Mouse (Mus musculus): Measurements from ENCODE around the gene Gemin7.

Gemin7 gene

GRCm38 (mm10) chr7:19577877-19578414, 551 bp upstream of the Gemin7 start:
- no peak for DNase-seq (ENCODE audit: low read depth, low spot score)

- no peak for DNase-seq (ENCODE audit: low read depth, low spot score)
Observed at GRCm38 (mm10) chr7:19575559-19575958, 1.8 kb downstream of the Gemin7 start.

- no peak for DNase-seq (ENCODE audit: low read depth, low spot score)
Observed at GRCm38 (mm10) chr7:19573776-19574140, 3.6 kb downstream of the Gemin7 start.

GRCm38 (mm10) chr7:19572926-19573775, 4.2 kb downstream of the Gemin7 start:
- DNase-seq (ENCODE audit: low read depth, low spot score): peak; percentile 71

GRCm38 (mm10) chr7:19569647-19570046, 7.7 kb downstream of the Gemin7 start:
- no peak for DNase-seq (ENCODE audit: low read depth, low spot score)

GRCm38 (mm10) chr7:19567426-19567825, 10.0 kb downstream of the Gemin7 start:
- no peak for DNase-seq (ENCODE audit: low read depth, low spot score)

- no peak for DNase-seq (ENCODE audit: low read depth, low spot score)
Observed at GRCm38 (mm10) chr7:19565803-19566202, 11.6 kb downstream of the Gemin7 start.

- peak; percentile 50 for DNase-seq (ENCODE audit: low read depth, low spot score)
Observed at GRCm38 (mm10) chr7:19564455-19564854, 12.9 kb downstream of the Gemin7 start.

- no peak for DNase-seq (ENCODE audit: low read depth, low spot score)
Observed at GRCm38 (mm10) chr7:19563884-19564283, 13.5 kb downstream of the Gemin7 start.

GRCm38 (mm10) chr7:19562643-19563410, 14.6 kb downstream of the Gemin7 start, which contains the start of gene Ppp1r37:
Ppp1r37 (minus strand) TSS chr7:19563076.
- DNase-seq (ENCODE audit: low read depth, low spot score): peak; percentile 65

GRCm38 (mm10) chr7:19561765-19562642, 15.4 kb downstream of the Gemin7 start:
- peak; percentile 90 for DNase-seq (ENCODE audit: low read depth, low spot score)

GRCm38 (mm10) chr7:19561431-19561764, 16.0 kb downstream of the Gemin7 start:
- no peak for DNase-seq (ENCODE audit: low read depth, low spot score)

GRCm38 (mm10) chr7:19560491-19561260, 16.7 kb downstream of the Gemin7 start:
- DNase-seq (ENCODE audit: low read depth, low spot score): peak; percentile 48

- peak; percentile 42 for DNase-seq (ENCODE audit: low read depth, low spot score)
Observed at GRCm38 (mm10) chr7:19558965-19559364, 18.4 kb downstream of the Gemin7 start.

- no peak for DNase-seq (ENCODE audit: low read depth, low spot score)
Observed at GRCm38 (mm10) chr7:19557982-19558900, 19.2 kb downstream of the Gemin7 start.

- no peak for DNase-seq (ENCODE audit: low read depth, low spot score)
Observed at GRCm38 (mm10) chr7:19557086-19557485, 20.3 kb downstream of the Gemin7 start.

GRCm38 (mm10) chr7:19554168-19554567, 23.2 kb downstream of the Gemin7 start:
- no peak for DNase-seq (ENCODE audit: low read depth, low spot score)

GRCm38 (mm10) chr7:19552443-19552842, 25.0 kb downstream of the Gemin7 start:
- DNase-seq (ENCODE audit: low read depth, low spot score): no peak

- DNase-seq (ENCODE audit: low read depth, low spot score): no peak
Observed at GRCm38 (mm10) chr7:19551634-19552033, 25.8 kb downstream of the Gemin7 start.

- DNase-seq (ENCODE audit: low read depth, low spot score): no peak
Observed at GRCm38 (mm10) chr7:19549394-19549793, 28.0 kb downstream of the Gemin7 start.

Measured in 3T3-L1 (cell line).